Mouse (Mus musculus) kidney, embryonic 14.5 days (tissue): Measurements from ENCODE around the gene Surf1. TPM values are rescaled to one million over a fixed set of nuclear protein-coding genes. Genes with fewer than 3 reads are reported as not detected.

Source experiments
- ATAC-seq: fragments of 200-750 bp; cut with Nextera tagmentation; 2 replicates; pipeline ENCODE4 v1.8.0; 2017; ENCODE audit warnings: moderate number of reproducible peaks, mild to moderate bottlenecking, moderate TSS enrichment, moderate library complexity; ENCODE audit not compliant: low FRiP score, low TSS enrichment
- H3K27ac ChIP-seq: fragments of 300-500 bp; sonication (generic); 2 replicates; pipeline ENCODE4 v1.5.1; 2014; ENCODE audit warnings: low read depth, mild to moderate bottlenecking, low read length, moderate library complexity, mixed read lengths
- H3K27me3 ChIP-seq: fragments of 300-500 bp; sonication (generic); 2 replicates; pipeline ENCODE4 v1.6.1; 2014; ENCODE audit warnings: mild to moderate bottlenecking, low read length; ENCODE audit not compliant: control insufficient read depth, insufficient read depth
- H3K36me3 ChIP-seq: fragments of 300-500 bp; sonication (generic); 2 replicates; pipeline ENCODE4 v1.6.1; 2014; ENCODE audit warnings: low read length, mixed read lengths; ENCODE audit not compliant: control insufficient read depth, insufficient read depth
- H3K4me1 ChIP-seq: fragments of 300-500 bp; sonication (generic); 2 replicates; pipeline ENCODE4 v1.6.1; 2014; ENCODE audit warnings: low read length, mixed read lengths; ENCODE audit not compliant: control insufficient read depth, insufficient read depth
- H3K4me2 ChIP-seq: fragments of 300-500 bp; sonication (generic); replicated peaks from 2 replicates; pipeline ENCODE4 v1.6.1; 2014; ENCODE audit warnings: low read depth, mild to moderate bottlenecking, low read length
- H3K4me3 ChIP-seq: fragments of 300-500 bp; sonication (generic); 2 replicates; pipeline ENCODE4 v1.5.1; 2014; ENCODE audit warnings: mild to moderate bottlenecking, low read length
- H3K9ac ChIP-seq: fragments of 300-500 bp; sonication (generic); 2 replicates; pipeline ENCODE4 v1.6.1; 2014; ENCODE audit warnings: low read depth, mild to moderate bottlenecking, low read length, moderate library complexity
- H3K9me3 ChIP-seq: fragments of 300-500 bp; sonication (generic); 2 replicates; pipeline ENCODE4 v1.6.1; 2016; ENCODE audit warnings: low read length; ENCODE audit not compliant: control insufficient read depth
- WGBS: fragments of 180-500 bp; shearing (Covaris S2); extraction: QIAGEN DNeasy Blood & Tissue Kit; methylation state at CpG from one replicate; pipeline ENCODE4 v1.1.7; 2014; 5-methylcytosine and 5-hydroxymethylcytosine counted together
- polyA plus RNA-seq: library from polyadenylated mRNA; unstranded; fragments of >200 nt; fragmentation: Nextera tagmentation; extraction: Ambion mirVana; gene quantifications from 2 replicates; pipeline ENCODE4 v1.2.1, GENCODE M21; 2014

Gene Surf1
- polyA plus RNA-seq, 1 experiment from 2014 or later = 48.1 TPM

GRCm38 (mm10) chr2:26870666-26871065 is 45.7 kb downstream of the Surf1 start:
- H3K9ac ChIP-seq = no peak overlapping the region
- no peaks in the 10 kb centered on the region for H3K4me1 ChIP-seq
- H3K27me3 ChIP-seq = no peaks in the 10 kb centered on the region; the same call in 1 of the 2 replicates
- ATAC-seq = no peak
- no peaks in the 10 kb centered on the region for H3K36me3 ChIP-seq
- no peak overlapping the region for H3K27ac ChIP-seq
- no peaks in the 10 kb centered on the region for H3K9me3 ChIP-seq
- H3K4me3 ChIP-seq = no peak overlapping the region
- no peak overlapping the region for H3K4me2 ChIP-seq
- WGBS = 68% methylated on average over 6 of the region's 6 CpGs

GRCm38 (mm10) chr2:26864879-26865278 is 51.5 kb downstream of the Surf1 start, which contains the start of gene Abo:
TSS of gene Abo (minus strand) at chr2:26864979.
- no peaks in the 10 kb centered on the region for H3K27me3 ChIP-seq
- H3K36me3 ChIP-seq = no peaks in the 10 kb centered on the region
- no peak for ATAC-seq
- H3K27ac ChIP-seq = no peak within 1 kb of the TSS
- H3K4me3 ChIP-seq = no peak within 1 kb of the TSS
- WGBS = 62% methylated on average over 3 of the region's 3 CpGs
- H3K9me3 ChIP-seq = no peaks in the 10 kb centered on the region
- no peaks in the 10 kb centered on the region for H3K4me1 ChIP-seq
- H3K9ac ChIP-seq = no peak within 1 kb of the TSS
- H3K4me2 ChIP-seq = no peak within 1 kb of the TSS

Other genes with a start within 250 kb of the Surf1 start
- gene Lcn4, start 245.2 kb downstream of the Surf1 start, polyA plus RNA-seq = not detected in 2 replicates
- gene Abo, start 51.6 kb downstream of the Surf1 start, polyA plus RNA-seq = not detected in 2 replicates
- gene Surf6, start 13.7 kb downstream of the Surf1 start, polyA plus RNA-seq = 14.6 and 19.0 TPM in 2 replicates
- gene Med22, start 5.9 kb downstream of the Surf1 start, polyA plus RNA-seq = 27.0 and 35.2 TPM in 2 replicates
- gene Rpl7a, start 5.8 kb downstream of the Surf1 start, polyA plus RNA-seq = 790 and 884 TPM in 2 replicates
- gene Surf2, start 163 bp downstream of the Surf1 start, polyA plus RNA-seq = 40.1 and 46.5 TPM in 2 replicates
- 124 and 187 TPM in 2 replicates for gene Surf4, start 17.4 kb upstream of the Surf1 start, polyA plus RNA-seq
- 0.09 TPM in 1 of 2 replicates, not detected in the other for gene Stkld1, start 17.5 kb upstream of the Surf1 start, polyA plus RNA-seq
- 37.5 and 49.7 TPM in 2 replicates for gene Rexo4, start 47.9 kb upstream of the Surf1 start, polyA plus RNA-seq
- gene Adamts13, start 56.9 kb upstream of the Surf1 start, polyA plus RNA-seq = 0.05 and 0.06 TPM in 2 replicates
- gene Cacfd1, start 93.4 kb upstream of the Surf1 start, polyA plus RNA-seq = 36.7 and 56.5 TPM in 2 replicates
- gene Slc2a6, start 111.5 kb upstream of the Surf1 start, polyA plus RNA-seq = 0.37 and 0.64 TPM in 2 replicates
- 0.54 TPM in 1 of 2 replicates, not detected in the other for gene Mymk, start 155.6 kb upstream of the Surf1 start, polyA plus RNA-seq
- 0.51 and 0.65 TPM in 2 replicates for gene Adamtsl2, start 162.8 kb upstream of the Surf1 start, polyA plus RNA-seq
- gene Fam163b, start 226.0 kb upstream of the Surf1 start, polyA plus RNA-seq = not detected in 2 replicates
- gene Dbh, start 248.7 kb upstream of the Surf1 start, polyA plus RNA-seq = not detected in 2 replicates